Mouse (Mus musculus) heart, adult 8-10 months (tissue): ENCODE measurements at regions not wholly inside any gene's neighbourhood (a gene's known extent, or its start where the extent isn't known, plus 50 kb on each side); places are given as distances from the start of the nearest gene placed in this dataset.

Experiments used
- DNase-seq: peaks from one replicate; pipeline ENCODE4 v3.0.0; 2022; ENCODE audit warnings: low spot score

- DNase-seq = peak; percentile 0
These were observed 381.8 kb downstream of the H2al1n start for GRCm38 (mm10) chrX:14592793-14593192.

GRCm38 (mm10) chrX:14596799-14597198, 385.9 kb downstream of the H2al1n start:
- no peak for DNase-seq

GRCm38 (mm10) chrX:14601916-14602315, 391.0 kb downstream of the H2al1n start:
- DNase-seq = no peak

GRCm38 (mm10) chrX:14609196-14609595, 398.2 kb downstream of the H2al1n start:
- DNase-seq = no peak

GRCm38 (mm10) chrX:14628267-14628901, 417.4 kb downstream of the H2al1n start:
- DNase-seq = peak; percentile 66

GRCm38 (mm10) chrX:14639378-14639777, 428.4 kb downstream of the H2al1n start:
- DNase-seq = no peak

- no peak for DNase-seq
These were observed 453.9 kb downstream of the H2al1n start for GRCm38 (mm10) chrX:14664852-14665251.

GRCm38 (mm10) chrX:14696375-14696774, 485.4 kb downstream of the H2al1n start:
- no peak for DNase-seq

- DNase-seq = no peak
These were observed 528.1 kb downstream of the H2al1n start for GRCm38 (mm10) chrX:14738999-14739398.
